Mouse (Mus musculus) forebrain, embryonic 11.5 days (tissue): ENCODE measurements around the gene Gm28308. TPM values are rescaled to one million over a fixed set of nuclear protein-coding genes. Genes with fewer than 3 reads are reported as not detected.

Experiments
- ATAC-seq: fragments of 200-750 bp; cut with Nextera tagmentation; replicated peaks from 2 replicates; pipeline ENCODE4 v1.8.0; 2017; ENCODE audit warnings: moderate TSS enrichment; ENCODE audit not compliant: low FRiP score
- DNase-seq: peaks from one replicate; pipeline ENCODE4 v3.0.0-alpha.2; 2017; ENCODE audit warnings: low spot score
- H3K27ac ChIP-seq: fragments of 300-500 bp; sonication (generic); 2 replicates; pipeline ENCODE4 v1.5.1; 2014; ENCODE audit warnings: low read depth, low read length
- H3K27me3 ChIP-seq: fragments of 300-500 bp; sonication (generic); 2 replicates; pipeline ENCODE4 v1.6.1; 2014; ENCODE audit warnings: mild to moderate bottlenecking, low read length, mixed read lengths; ENCODE audit not compliant: control insufficient read depth, insufficient read depth
- H3K36me3 ChIP-seq: fragments of 300-500 bp; sonication (generic); 2 replicates; pipeline ENCODE4 v1.6.1; 2014; ENCODE audit warnings: mild to moderate bottlenecking, low read length, moderate library complexity, mixed read lengths; ENCODE audit not compliant: control insufficient read depth, insufficient read depth
- H3K4me1 ChIP-seq: fragments of 300-500 bp; sonication (generic); replicated peaks from 2 replicates; pipeline ENCODE4 v1.6.1; 2014; ENCODE audit warnings: low read length, mixed read lengths; ENCODE audit not compliant: control insufficient read depth, insufficient read depth
- H3K4me2 ChIP-seq: fragments of 300-500 bp; sonication (generic); 2 replicates; pipeline ENCODE4 v1.6.1; 2014; ENCODE audit warnings: low read depth, mild to moderate bottlenecking, low read length, moderate library complexity, mixed read lengths; ENCODE audit not compliant: severe bottlenecking
- H3K4me3 ChIP-seq: fragments of 300-500 bp; sonication (generic); 2 replicates; pipeline ENCODE4 v1.5.1; 2014; ENCODE audit warnings: low read depth, low read length
- H3K9ac ChIP-seq: fragments of 300-500 bp; sonication (generic); 2 replicates; pipeline ENCODE4 v1.6.1; 2014; ENCODE audit warnings: low read length
- H3K9me3 ChIP-seq: fragments of 300-500 bp; sonication (generic); 2 replicates; pipeline ENCODE4 v1.6.1; 2016; ENCODE audit warnings: low read length, mixed read lengths; ENCODE audit not compliant: control insufficient read depth
- WGBS: fragments of 180-500 bp; shearing (Covaris S2); extraction: QIAGEN DNeasy Blood & Tissue Kit; methylation state at CpG from one replicate; pipeline ENCODE4 v1.1.7; 2014; 5-methylcytosine and 5-hydroxymethylcytosine counted together
- polyA plus RNA-seq: library from polyadenylated mRNA; unstranded; fragments of >200 nt; fragmentation: Nextera tagmentation; extraction: Ambion mirVana; gene quantifications from 2 replicates; pipeline ENCODE4 v1.2.1, GENCODE M21; 2014

Gm28308 gene
- polyA plus RNA-seq, 1 experiment from 2014 or later: not detected

DNA sequence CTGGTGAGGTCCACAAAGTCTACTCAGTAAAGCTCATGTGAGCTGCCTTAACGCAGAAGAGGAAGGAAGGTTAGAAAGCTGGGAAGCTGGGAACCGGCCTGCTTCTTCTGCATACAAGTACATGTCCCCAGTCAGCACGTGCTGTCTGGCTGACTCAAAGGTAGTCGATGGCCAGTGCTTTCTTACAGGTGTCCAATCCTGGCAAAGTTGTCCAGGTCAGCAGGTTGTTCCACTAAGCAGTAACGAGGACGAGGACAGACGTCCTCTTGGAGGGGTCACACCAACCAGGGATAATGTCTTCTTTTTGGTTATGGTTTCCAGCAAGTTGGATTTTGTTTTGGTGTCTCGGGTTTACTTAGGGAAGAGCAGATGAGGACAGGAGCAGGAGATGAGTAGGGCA lies 23.2 kb downstream of the Gm28308 start:
- no peak overlapping the region for H3K4me3 ChIP-seq
- DNase-seq: peak; percentile 54
- H3K4me1 ChIP-seq: peaks cover 10% of the 10 kb centered on the region; the same call in 1 of the 2 replicates
- 5% methylated on average over 8 of the region's 8 CpGs for WGBS
- H3K4me2 ChIP-seq: no peak overlapping the region
- no peaks in the 10 kb centered on the region for H3K9me3 ChIP-seq
- H3K9ac ChIP-seq: no peak overlapping the region
- ATAC-seq: no peak
- no peak overlapping the region for H3K27ac ChIP-seq
- H3K27me3 ChIP-seq: peaks cover 100% of the 10 kb centered on the region
- no peaks in the 10 kb centered on the region for H3K36me3 ChIP-seq

- Histone ChIP-seq H3K4me1 (peaks cover 10% of the 10 kb centered on the region; the same call in 1 of the 2 replicates), H3K9ac (no peak overlapping the region), H3K36me3 (no peaks in the 10 kb centered on the region), H3K4me2 (no peak overlapping the region), H3K27ac (no peak overlapping the region), H3K9me3 (no peaks in the 10 kb centered on the region), H3K4me3 (no peak overlapping the region), H3K27me3 (peaks cover 100% of the 10 kb centered on the region)
- 7% methylated on average over 5 of the region's 5 CpGs for WGBS
- ATAC-seq: no peak
- peak; percentile 52 for DNase-seq
Measured at GRCm38 (mm10) chr6:52189172-52189591, 24.0 kb downstream of the Gm28308 start.

- no peaks in the 10 kb centered on the region for H3K36me3 ChIP-seq
- no peaks in the 10 kb centered on the region for H3K9me3 ChIP-seq
- peaks cover 100% of the 10 kb centered on the region for H3K27me3 ChIP-seq
- 0% methylated on average over 1 of the region's 1 CpGs for WGBS
- DNase-seq (peak; percentile 41), ATAC-seq (no peak)
- H3K27ac ChIP-seq: no peak overlapping the region
- H3K4me3 ChIP-seq: no peak overlapping the region
- H3K9ac ChIP-seq: no peak overlapping the region
- no peak overlapping the region for H3K4me2 ChIP-seq
- H3K4me1 ChIP-seq: peaks cover 4% of the 10 kb centered on the region; the same call in 1 of the 2 replicates
Measured at GRCm38 (mm10) chr6:52186500-52186899, 26.6 kb downstream of the Gm28308 start.

DNA sequence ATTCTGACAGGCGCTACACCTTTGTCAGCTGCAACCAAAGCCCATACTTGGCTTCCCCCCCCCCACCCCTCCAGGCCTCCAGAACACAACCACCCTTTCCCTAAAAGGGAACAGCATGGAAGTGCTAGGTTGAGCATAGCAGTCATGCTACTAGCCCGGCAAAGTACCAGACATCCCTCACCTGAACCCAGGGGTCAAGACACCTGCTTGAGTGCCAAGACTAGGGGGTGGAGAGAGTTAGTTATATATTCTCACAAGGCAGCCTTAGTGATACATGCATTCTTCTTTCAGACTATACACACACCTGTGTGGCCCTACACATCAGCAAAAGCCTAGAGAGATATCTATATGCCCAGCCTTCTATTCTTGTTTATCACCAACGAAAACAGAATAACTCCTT lies 27.3 kb downstream of the Gm28308 start:
- no peak overlapping the region for H3K4me2 ChIP-seq
- no peak for ATAC-seq
- no peak overlapping the region for H3K27ac ChIP-seq
- no peaks in the 10 kb centered on the region for H3K9me3 ChIP-seq
- no peak overlapping the region for H3K9ac ChIP-seq
- peak; percentile 46 for DNase-seq
- H3K4me1 ChIP-seq: no peaks in the 10 kb centered on the region
- 6% methylated on average over 3 of the region's 3 CpGs for whole genome bisulfite sequencing
- no peak overlapping the region for H3K4me3 ChIP-seq
- H3K27me3 ChIP-seq: peaks cover 100% of the 10 kb centered on the region
- H3K36me3 ChIP-seq: no peaks in the 10 kb centered on the region

- 2% methylated on average over 19 of the region's 19 CpGs for WGBS
- H3K4me2 ChIP-seq: no peak overlapping the region
- ATAC-seq (no peak), DNase-seq (peak; percentile 44)
- no peak overlapping the region for H3K27ac ChIP-seq
- H3K4me1 ChIP-seq: no peaks in the 10 kb centered on the region
- no peaks in the 10 kb centered on the region for H3K9me3 ChIP-seq
- H3K4me3 ChIP-seq: no peak overlapping the region
- H3K9ac ChIP-seq: no peak overlapping the region
- H3K27me3 ChIP-seq: peaks cover 100% of the 10 kb centered on the region
- H3K36me3 ChIP-seq: no peaks in the 10 kb centered on the region
Measured at GRCm38 (mm10) chr6:52185222-52185621, 27.9 kb downstream of the Gm28308 start.

DNA sequence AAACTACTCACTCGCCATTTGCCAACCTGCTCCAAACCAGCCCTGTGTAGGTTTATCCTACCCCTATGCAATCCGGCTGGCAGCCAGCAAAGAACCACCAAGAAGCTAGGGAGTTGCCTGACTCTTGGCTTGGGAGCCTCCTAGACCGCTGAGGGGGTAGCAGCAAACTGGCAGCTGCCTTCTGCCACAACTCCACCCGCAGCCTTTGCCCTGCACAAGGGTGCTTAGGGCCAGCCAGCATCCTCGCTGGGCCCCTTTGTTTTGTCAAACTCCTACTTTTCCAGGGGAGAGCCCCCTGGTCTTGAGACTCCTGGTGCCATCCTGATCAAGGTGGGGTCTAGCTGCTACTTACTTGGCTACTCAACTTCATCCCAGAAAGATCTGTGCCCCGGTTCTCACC lies 28.5 kb downstream of the Gm28308 start:
- Histone ChIP-seq H3K4me1 (no peaks in the 10 kb centered on the region), H3K9me3 (no peaks in the 10 kb centered on the region), H3K27ac (no peak overlapping the region), H3K27me3 (peaks cover 100% of the 10 kb centered on the region), H3K4me2 (no peak overlapping the region), H3K36me3 (no peaks in the 10 kb centered on the region), H3K9ac (no peak overlapping the region), H3K4me3 (no peak overlapping the region)
- WGBS: 3% methylated on average over 6 of the region's 6 CpGs
- DNase-seq (peak; percentile 47), ATAC-seq (no peak)

DNA sequence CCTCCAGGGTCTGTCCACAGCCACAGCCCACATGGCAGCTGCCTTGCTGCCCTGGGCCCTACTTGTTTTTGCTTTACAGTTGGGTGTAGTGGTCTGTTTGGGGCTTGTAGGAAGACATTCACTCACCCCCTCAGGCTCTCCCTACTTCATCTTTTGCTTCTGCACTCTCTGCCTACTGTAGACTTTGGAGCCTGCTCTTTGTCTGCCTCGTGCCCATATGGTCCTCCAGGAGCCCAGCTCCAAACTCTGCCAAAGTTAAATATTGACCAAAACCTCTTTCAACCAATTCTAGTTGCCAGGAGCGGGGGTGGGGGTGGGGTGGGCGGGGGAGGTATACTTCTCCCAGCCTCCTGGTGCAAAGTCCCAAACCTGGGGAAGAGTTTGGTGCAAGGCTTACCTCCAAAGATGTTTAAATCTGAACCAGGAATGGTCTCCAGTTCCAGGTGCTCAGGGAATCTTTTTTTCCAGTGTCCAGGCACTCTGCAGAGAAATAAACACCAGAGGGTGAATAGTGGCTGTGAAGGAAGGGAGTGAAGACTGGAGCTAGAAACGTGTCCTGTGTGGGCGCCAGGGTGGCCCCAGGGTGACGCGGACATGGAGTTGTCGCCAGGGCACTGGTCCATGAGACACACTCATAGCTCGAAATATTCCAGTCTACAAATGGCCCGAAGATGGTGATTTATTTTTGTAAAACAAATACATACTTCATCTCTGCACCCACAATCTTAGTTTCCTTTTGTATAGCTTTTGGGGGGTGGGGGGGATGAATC lies 29.6 kb downstream of the Gm28308 start:
- peak; percentile 39 for DNase-seq
- no peaks in the 10 kb centered on the region for H3K9me3 ChIP-seq
- H3K4me1 ChIP-seq: no peaks in the 10 kb centered on the region
- no peak overlapping the region for H3K27ac ChIP-seq
- no peak overlapping the region for H3K4me2 ChIP-seq
- no peak for ATAC-seq
- no peak overlapping the region for H3K4me3 ChIP-seq
- no peaks in the 10 kb centered on the region for H3K36me3 ChIP-seq
- 8% methylated on average over 10 of the region's 10 CpGs for WGBS
- no peak overlapping the region for H3K9ac ChIP-seq
- peaks cover 100% of the 10 kb centered on the region for H3K27me3 ChIP-seq

DNA sequence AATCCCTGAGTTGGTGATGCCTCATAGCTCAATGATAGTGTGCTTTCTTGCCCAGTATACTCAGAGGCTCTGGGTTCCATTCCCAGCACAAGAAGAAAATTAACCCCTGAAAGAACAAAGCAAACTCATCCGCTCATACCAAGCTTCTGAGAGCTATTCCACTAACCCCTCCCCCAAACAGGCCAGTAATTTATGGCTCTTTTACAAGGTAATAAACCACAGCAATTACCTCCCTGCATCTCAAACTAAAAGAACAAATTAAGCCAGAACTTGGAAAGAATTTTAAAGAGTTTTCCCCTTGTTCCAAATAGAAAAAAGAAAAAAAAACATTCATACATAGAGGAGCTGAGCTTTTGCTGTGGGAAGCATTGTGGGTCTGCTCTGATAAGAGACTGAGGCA lies 30.3 kb downstream of the Gm28308 start:
- DNase-seq: no peak
- Histone ChIP-seq H3K4me3 (no peak overlapping the region), H3K4me2 (no peak overlapping the region), H3K27me3 (peaks cover 100% of the 10 kb centered on the region), H3K4me1 (no peaks in the 10 kb centered on the region), H3K27ac (no peak overlapping the region), H3K9me3 (no peaks in the 10 kb centered on the region), H3K9ac (no peak overlapping the region), H3K36me3 (no peaks in the 10 kb centered on the region)
- ATAC-seq: no peak
- 3% methylated on average over 1 of the region's 1 CpGs for WGBS

- Histone ChIP-seq H3K27me3 (peaks cover 100% of the 10 kb centered on the region), H3K4me2 (no peak overlapping the region), H3K4me3 (no peak overlapping the region), H3K27ac (no peak overlapping the region), H3K36me3 (no peaks in the 10 kb centered on the region), H3K9ac (no peak overlapping the region), H3K4me1 (no peaks in the 10 kb centered on the region), H3K9me3 (no peaks in the 10 kb centered on the region)
- ATAC-seq: no peak
- DNase-seq: peak; percentile 48
- WGBS: 10% methylated on average over 2 of the region's 2 CpGs
Measured at GRCm38 (mm10) chr6:52182030-52182429, 31.1 kb downstream of the Gm28308 start.
